Mouse (Mus musculus) stomach, postnatal 0 days (tissue): Measurements from ENCODE around the gene Inpp4a. TPM values are rescaled to one million over a fixed set of nuclear protein-coding genes. Genes with fewer than 3 reads are reported as not detected.

Experiments
- ATAC-seq: fragments of 200-750 bp; cut with Nextera tagmentation; 2 replicates; pipeline ENCODE4 v1.8.0; 2017; ENCODE audit not compliant: low FRiP score, low TSS enrichment
- DNase-seq: peaks from one replicate; pipeline ENCODE4 v3.0.0-alpha.2; 2016; ENCODE audit warnings: low spot score
- H3K27ac ChIP-seq: fragments of 300-500 bp; sonication (generic); replicated peaks from 2 replicates; pipeline ENCODE4 v1.5.1; 2014; ENCODE audit warnings: mild to moderate bottlenecking, control low read depth
- H3K27me3 ChIP-seq: fragments of 300-500 bp; sonication (generic); 2 replicates; pipeline ENCODE4 v1.6.1; 2014; ENCODE audit warnings: low read length; ENCODE audit not compliant: control insufficient read depth, insufficient read depth
- H3K36me3 ChIP-seq: fragments of 300-500 bp; sonication (generic); 2 replicates; pipeline ENCODE4 v1.6.1; 2014; ENCODE audit warnings: low read length, mixed read lengths; ENCODE audit not compliant: control insufficient read depth, insufficient read depth
- H3K4me1 ChIP-seq: fragments of 300-500 bp; sonication (generic); replicated peaks from 2 replicates; pipeline ENCODE4 v1.6.1; 2014; ENCODE audit warnings: antibody characterized with exemption; ENCODE audit not compliant: control insufficient read depth, insufficient read depth
- H3K4me2 ChIP-seq: fragments of 300-500 bp; sonication (generic); replicated peaks from 2 replicates; pipeline ENCODE4 v1.6.1; 2014; ENCODE audit warnings: low read depth, mild to moderate bottlenecking, control low read depth, moderate library complexity
- H3K4me3 ChIP-seq: fragments of 300-500 bp; sonication (generic); 2 replicates; pipeline ENCODE4 v1.5.1; 2014; ENCODE audit warnings: low read depth, low read length, control low read depth
- H3K9ac ChIP-seq: fragments of 300-500 bp; sonication (generic); 2 replicates; pipeline ENCODE4 v1.6.1; 2014; ENCODE audit warnings: mild to moderate bottlenecking, low read length, control low read depth, mixed read lengths
- H3K9me3 ChIP-seq: fragments of 300-500 bp; sonication (generic); 2 replicates; pipeline ENCODE4 v1.6.1; 2016; ENCODE audit warnings: low read length; ENCODE audit not compliant: control insufficient read depth
- CTCF ChIP-seq: IDR thresholded peaks from 2 replicates; pipeline ENCODE4 v1.5.1; 2016; ENCODE audit warnings: antibody characterized with exemption, low read depth, mild to moderate bottlenecking, moderate library complexity
- EP300 ChIP-seq: optimal IDR thresholded peaks from 2 replicates; pipeline ENCODE3; 2016; ENCODE audit warnings: antibody characterized with exemption
- WGBS: fragments of 180-500 bp; shearing (Covaris S2); extraction: QIAGEN DNeasy Blood & Tissue Kit; methylation state at CpG from one replicate; pipeline ENCODE4 v1.1.7; 2014; 5-methylcytosine and 5-hydroxymethylcytosine counted together
- polyA plus RNA-seq: library from polyadenylated mRNA; unstranded; fragments of >200 nt; fragmentation: Nextera tagmentation; extraction: Ambion mirVana; gene quantifications from 2 replicates; pipeline ENCODE4 v1.2.1, GENCODE M21; 2015

Gene Inpp4a
- polyA plus RNA-seq, 1 experiment from 2014 or later: 10.6 TPM

- Histone ChIP-seq H3K4me3 (no peak overlapping the region), H3K36me3 (no peaks in the 10 kb centered on the region), H3K9me3 (no peaks in the 10 kb centered on the region), H3K27me3 (no peaks in the 10 kb centered on the region), H3K9ac (no peak overlapping the region), H3K27ac (peak overlapping the region; percentile 40; the same call in 1 of the 2 replicates), H3K4me1 (no peaks in the 10 kb centered on the region), H3K4me2 (no peak overlapping the region)
- DNase-seq: no peak
- ATAC-seq: no peak
- TF ChIP-seq CTCF: no peak
- TF ChIP-seq EP300: no peak
- WGBS: 54% methylated on average over 3 of the region's 3 CpGs
These were observed 55.8 kb downstream of the Inpp4a start for GRCm38 (mm10) chr1:37355492-37355891.

- Histone ChIP-seq H3K36me3 (no peaks in the 10 kb centered on the region), H3K4me1 (no peaks in the 10 kb centered on the region), H3K4me2 (no peak overlapping the region), H3K9me3 (no peaks in the 10 kb centered on the region), H3K9ac (no peak overlapping the region), H3K27ac (no peak overlapping the region), H3K4me3 (no peak overlapping the region), H3K27me3 (no peaks in the 10 kb centered on the region)
- 85% methylated on average over 3 of the region's 3 CpGs for WGBS
- DNase-seq: no peak
- TF ChIP-seq CTCF: no peak
- no peak for TF ChIP-seq EP300
- ATAC-seq: no peak
These were observed 56.6 kb downstream of the Inpp4a start for GRCm38 (mm10) chr1:37356305-37356704.

GRCm38 (mm10) chr1:37357173-37357572, 57.5 kb downstream of the Inpp4a start:
- no peak overlapping the region for H3K4me3 ChIP-seq
- no peaks in the 10 kb centered on the region for H3K36me3 ChIP-seq
- H3K9me3 ChIP-seq: no peaks in the 10 kb centered on the region
- H3K27ac ChIP-seq: no peak overlapping the region
- no peaks in the 10 kb centered on the region for H3K27me3 ChIP-seq
- H3K4me2 ChIP-seq: no peak overlapping the region
- no peak overlapping the region for H3K9ac ChIP-seq
- no peak for DNase-seq
- no peak for ATAC-seq
- WGBS: 77% methylated on average over 6 of the region's 6 CpGs
- H3K4me1 ChIP-seq: no peaks in the 10 kb centered on the region
- no peak for TF ChIP-seq CTCF
- no peak for TF ChIP-seq EP300

- WGBS: 85% methylated on average over 8 of the region's 8 CpGs
- TF ChIP-seq CTCF: no peak
- no peak for TF ChIP-seq EP300
- Histone ChIP-seq H3K4me3 (no peak overlapping the region), H3K36me3 (no peaks in the 10 kb centered on the region), H3K27me3 (no peaks in the 10 kb centered on the region), H3K27ac (no peak overlapping the region), H3K9ac (no peak overlapping the region), H3K9me3 (no peaks in the 10 kb centered on the region), H3K4me2 (no peak overlapping the region), H3K4me1 (no peaks in the 10 kb centered on the region)
- ATAC-seq: no peak
- DNase-seq: no peak
These were observed 59.0 kb downstream of the Inpp4a start for GRCm38 (mm10) chr1:37358621-37359020.

- H3K9me3 ChIP-seq: no peaks in the 10 kb centered on the region
- no peak overlapping the region for H3K4me2 ChIP-seq
- TF ChIP-seq EP300: no peak
- no peak for TF ChIP-seq CTCF
These were observed 59.9 kb downstream of the Inpp4a start for GRCm38 (mm10) chr1:37359395-37360092.

GRCm38 (mm10) chr1:37360781-37361180, 61.1 kb downstream of the Inpp4a start:
- no peak overlapping the region for H3K27ac ChIP-seq
- no peak for ATAC-seq
- H3K4me2 ChIP-seq: no peak overlapping the region
- DNase-seq: no peak
- no peaks in the 10 kb centered on the region for H3K27me3 ChIP-seq
- no peak overlapping the region for H3K4me3 ChIP-seq
- no peaks in the 10 kb centered on the region for H3K36me3 ChIP-seq
- WGBS: 91% methylated on average over 3 of the region's 3 CpGs
- no peaks in the 10 kb centered on the region for H3K9me3 ChIP-seq
- no peak for TF ChIP-seq EP300
- no peak for TF ChIP-seq CTCF
- H3K4me1 ChIP-seq: no peaks in the 10 kb centered on the region
- H3K9ac ChIP-seq: no peak overlapping the region

More at GRCm38 (mm10) chr1:37359395-37360092, 59.9 kb downstream of the Inpp4a start:
- Histone ChIP-seq H3K9ac (no peak overlapping the region), H3K36me3 (no peaks in the 10 kb centered on the region), H3K4me3 (no peak overlapping the region), H3K4me1 (no peaks in the 10 kb centered on the region), H3K27ac (no peak overlapping the region), H3K27me3 (no peaks in the 10 kb centered on the region)
- DNase-seq: no peak
- 86% methylated on average over 6 of the region's 6 CpGs for WGBS
- no peak for ATAC-seq
